In genomic region chr12:83179860-83180259, GRCm38 (mm10) we compare ENCODE assay signal across 15 mouse cellular contexts.
DNase-seq lines count a peak whose midpoint lies in the region; TF ChIP-seq lines count a peak whose summit lies in the region.
"Had no signal": no experiment of that assay in that cellular context is flagged by ENCODE, and none has a peak within 500 bp of the region (broad histone marks: within the 10 kb centered on the region; RNA-seq: fewer than 3 reads in every experiment).

No protein-coding gene starts in this region.

- H3K4me1 ChIP-seq in cerebellum, adult 2 months (ENCODE audit: control insufficient read depth, insufficient read depth, low read length) = peaks cover 34% of the 10 kb centered on the region
- H3K4me1 ChIP-seq: embryonic facial prominence, embryonic 13.5 days; embryonic facial prominence, embryonic 15.5 days; forebrain, embryonic 10.5 days; forebrain, embryonic 12.5 days had no signal

- H3K4me3 ChIP-seq in cerebellum, adult 2 months (replicated peaks; ENCODE audit: insufficient read depth, low read depth, low read length) = no peak overlapping the region
- H3K4me3 ChIP-seq: embryonic facial prominence, embryonic 13.5 days; embryonic facial prominence, embryonic 15.5 days; erythroblast, embryonic 14.5 days; forebrain, embryonic 10.5 days; forebrain, embryonic 12.5 days had no signal

- no peaks in the 10 kb centered on the region for H3K27me3 ChIP-seq in cerebellum, adult 2 months (ENCODE audit: control insufficient read depth, insufficient read depth, low read length)
- H3K27me3 ChIP-seq: embryonic facial prominence, embryonic 13.5 days; embryonic facial prominence, embryonic 15.5 days; forebrain, embryonic 12.5 days had no signal

- no peak for TF ChIP-seq CTCF in cerebellum, adult 2 months (IDR thresholded peaks at IDR 0.05; ENCODE audit: borderline replicate concordance, insufficient read depth, low read depth, low read length)

- H3K27ac ChIP-seq in cerebellum, adult 2 months (ENCODE audit: insufficient read depth, low read length) = peak overlapping the region; percentile 98; the same call in 1 of the 2 replicates
- H3K27ac ChIP-seq: embryonic facial prominence, embryonic 13.5 days; embryonic facial prominence, embryonic 15.5 days; forebrain, embryonic 10.5 days; forebrain, embryonic 12.5 days had no signal

- WGBS in cerebellum, adult 2 months = 7% methylated on average over 1 of the region's 1 CpGs

- TF ChIP-seq POLR2A in cerebellum, adult 2 months (IDR thresholded peaks at IDR 0.05; ENCODE audit: borderline replicate concordance, insufficient read depth, low read length) = no peak

- peak in 1 of 2 experiments; percentile 57 for DNase-seq in cerebellum, adult 2 months
- DNase-seq in cerebellum, postnatal 25 days = no peak
- DNase-seq in retina, postnatal 1 day = peak; percentile 38
- DNase-seq in retina, embryonic 14.5 days (ENCODE audit: low spot score) = no peak
- no peak for DNase-seq in natural killer cell, adult 2 months (ENCODE audit: low spot score in 2 of 2)
- DNase-seq: adrenal gland, adult 2 months; adrenal gland, postnatal 10 days; adrenal gland, postnatal 25 days; B cell, adult 2 months; embryo, embryonic 11 days had no signal
